Mouse (Mus musculus): ENCODE measurements around the gene Plekhn1. TPM values are rescaled to one million over a fixed set of nuclear protein-coding genes. Genes with fewer than 3 reads are reported as not detected.

Gene Plekhn1
- polyA plus RNA-seq (2015; fragmentation: Nextera tagmentation; extraction: Ambion mirVana) = 27.3 and 29.0 TPM in 2 replicates

- H3K4me2 ChIP-seq (replicated peaks) = peak within 1 kb of the TSS; percentile 85
- peaks cover 23% of the 10 kb centered on the region for H3K4me1 ChIP-seq
- under 1% methylated on average over 40 of the region's 48 CpGs for WGBS
- peaks cover 39% of the 10 kb centered on the region for H3K36me3 ChIP-seq
- no peaks in the 10 kb centered on the region for H3K27me3 ChIP-seq
- peak within 1 kb of the TSS; percentile 94 for H3K27ac ChIP-seq (replicated peaks)
- ATAC-seq (replicated peaks) = peak; percentile 64
- H3K4me3 ChIP-seq = peak within 1 kb of the TSS; percentile 76
- peak within 1 kb of the TSS; percentile 67 for H3K9ac ChIP-seq (replicated peaks)
- H3K9me3 ChIP-seq = no peaks in the 10 kb centered on the region
Observed at GRCm38 (mm10) chr4:156234701-156235213, at the start of gene Plekhn1. Gene Plekhn1 (minus strand): TSS chr4:156234857.

DNA sequence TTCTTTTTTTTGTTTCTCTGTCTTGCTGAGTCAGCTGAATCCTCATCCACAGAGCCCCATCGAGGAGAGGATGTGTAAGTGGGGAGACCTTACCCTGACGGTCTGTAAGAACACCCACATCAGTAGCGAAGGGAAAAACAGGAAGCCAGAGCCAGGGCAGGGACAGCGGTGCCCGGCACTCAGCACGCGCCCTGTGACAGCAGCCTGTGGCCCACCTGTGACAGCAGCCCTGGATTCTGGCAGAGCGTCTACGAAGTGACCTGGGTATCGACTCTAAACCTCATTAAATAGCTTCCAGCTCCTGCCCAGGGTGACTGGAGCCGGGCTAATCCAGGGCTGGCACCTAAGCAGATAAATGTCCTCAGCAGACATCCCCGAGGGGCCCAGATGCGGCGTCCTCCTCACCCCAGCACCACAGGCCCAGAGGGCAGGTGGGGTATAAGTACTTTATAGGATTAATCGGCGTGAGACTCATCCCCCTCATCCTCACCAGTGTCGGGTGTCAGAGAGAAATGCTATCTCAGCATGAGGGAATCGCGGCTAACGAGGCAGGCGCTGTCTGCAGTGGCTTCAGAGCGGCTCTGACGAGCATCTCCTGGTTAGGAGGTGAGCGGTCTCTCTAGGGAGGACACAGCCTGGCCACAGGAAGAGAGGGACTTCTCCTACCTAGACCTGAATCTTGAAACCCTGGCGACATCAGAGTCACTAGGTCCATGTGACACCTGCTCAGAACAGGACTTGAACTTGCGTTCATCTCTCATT, 20.6 kb upstream of the Plekhn1 start, which contains the start of gene Samd11:
Samd11 (minus strand) TSS at position 580 of the 762 bp plus-strand sequence.
- WGBS = 5% methylated on average over 26 of the region's 26 CpGs
- Histone ChIP-seq H3K4me2 (replicated peaks) (peak within 1 kb of the TSS; percentile 27), H3K9ac (replicated peaks) (no peak within 1 kb of the TSS), H3K4me3 (peak within 1 kb of the TSS; percentile 20), H3K9me3 (no peaks in the 10 kb centered on the region), H3K4me1 (peaks cover 9% of the 10 kb centered on the region), H3K27me3 (peaks cover 29% of the 10 kb centered on the region), H3K27ac (replicated peaks) (no peak within 1 kb of the TSS), H3K36me3 (no peaks in the 10 kb centered on the region)
- peak; percentile 33 for ATAC-seq (replicated peaks)

DNA sequence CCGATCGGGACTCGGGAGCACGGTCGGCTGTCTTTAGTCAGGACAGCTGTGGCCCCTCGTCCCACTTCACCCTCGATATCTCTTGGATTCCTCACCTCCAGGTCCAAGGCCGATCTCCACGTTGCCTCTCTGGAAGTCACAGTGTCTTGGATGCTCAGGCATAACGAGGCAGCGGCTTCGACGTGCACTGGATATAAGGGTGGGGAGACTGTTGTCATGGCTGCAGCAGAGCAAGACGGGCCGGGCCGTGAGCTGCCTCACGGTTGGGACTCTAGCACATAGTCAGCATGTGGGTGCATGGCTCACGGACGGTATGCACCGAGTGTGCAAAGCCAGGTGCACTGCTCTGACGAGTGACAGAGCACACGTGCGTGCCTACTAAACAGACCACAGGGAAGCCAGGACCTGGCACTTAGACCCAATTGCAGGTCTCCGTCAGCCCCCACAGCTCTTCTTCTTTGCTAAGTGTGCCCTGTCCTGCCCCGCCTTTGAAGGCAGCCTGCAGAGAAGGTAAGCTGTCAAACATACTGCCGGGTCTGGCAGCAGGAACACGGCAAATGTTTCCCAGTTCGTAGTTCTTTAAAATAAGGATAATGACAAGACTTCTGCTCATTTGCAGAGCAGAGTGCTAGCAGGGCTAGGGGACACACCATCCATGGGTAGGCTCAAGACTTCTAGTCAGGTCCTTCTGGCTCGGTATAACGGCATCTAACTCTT, 19.9 kb upstream of the Plekhn1 start:
- Histone ChIP-seq H3K4me2 (replicated peaks) (peak overlapping the region; percentile 27), H3K36me3 (no peaks in the 10 kb centered on the region), H3K9me3 (no peaks in the 10 kb centered on the region), H3K4me3 (peak overlapping the region; percentile 20), H3K9ac (replicated peaks) (no peak overlapping the region), H3K27ac (replicated peaks) (no peak overlapping the region), H3K27me3 (peaks cover 29% of the 10 kb centered on the region), H3K4me1 (peaks cover 9% of the 10 kb centered on the region)
- WGBS = 2% methylated on average over 30 of the region's 30 CpGs
- peak; percentile 82 for ATAC-seq (replicated peaks)

- Histone ChIP-seq H3K27me3 (peaks cover 29% of the 10 kb centered on the region), H3K36me3 (peaks cover 8% of the 10 kb centered on the region), H3K9me3 (no peaks in the 10 kb centered on the region), H3K4me3 (no peak overlapping the region), H3K27ac (replicated peaks) (no peak overlapping the region), H3K9ac (replicated peaks) (no peak overlapping the region), H3K4me1 (peaks cover 9% of the 10 kb centered on the region), H3K4me2 (replicated peaks) (no peak overlapping the region)
- ATAC-seq (replicated peaks) = no peak
- 50% methylated on average over 7 of the region's 7 CpGs for WGBS
Observed at GRCm38 (mm10) chr4:156253043-156253442, 18.4 kb upstream of the Plekhn1 start.

DNA sequence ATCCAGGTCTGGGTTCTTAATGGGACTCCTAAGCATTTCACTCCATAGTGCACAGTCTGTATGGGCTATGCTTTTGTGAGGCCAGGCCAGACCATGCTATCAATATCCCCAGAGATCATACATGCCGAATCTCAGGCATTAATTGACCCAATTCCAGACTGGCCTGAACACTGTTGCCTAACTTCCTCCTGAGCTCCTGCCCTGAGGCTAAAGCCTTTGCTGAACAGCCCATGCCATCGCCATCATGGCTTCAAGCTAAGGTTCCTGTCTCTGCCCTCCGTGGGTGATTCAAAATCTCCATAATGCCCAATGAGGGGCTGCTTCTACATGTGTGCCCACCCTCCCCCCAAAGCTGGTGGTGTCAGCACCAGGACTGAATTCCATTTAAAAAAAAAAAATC, 18.0 kb upstream of the Plekhn1 start:
- H3K9ac ChIP-seq (replicated peaks) = no peak overlapping the region

DNA sequence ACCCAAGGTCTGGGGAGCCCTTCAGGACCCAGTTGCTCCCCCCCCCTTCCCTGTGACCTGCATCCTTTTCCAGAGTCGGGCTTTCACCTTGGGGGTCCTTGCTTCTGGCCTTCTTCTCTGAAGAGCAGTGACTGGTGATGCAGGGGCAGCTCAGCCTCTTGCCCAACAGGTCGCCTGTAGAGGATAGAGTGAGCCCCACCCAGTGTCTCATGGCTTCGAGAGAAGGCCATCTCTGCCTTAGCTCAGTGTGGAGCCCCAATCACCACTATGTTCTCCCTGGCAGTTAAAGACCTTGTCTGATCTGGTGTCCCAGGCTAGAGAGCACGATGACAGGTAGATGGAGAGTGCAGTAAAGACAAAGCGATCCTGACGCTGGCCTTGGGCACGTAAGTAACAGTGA, 17.5 kb upstream of the Plekhn1 start:
- Histone ChIP-seq H3K9ac (replicated peaks) (no peak overlapping the region), H3K4me1 (peaks cover 9% of the 10 kb centered on the region), H3K4me3 (no peak overlapping the region), H3K9me3 (no peaks in the 10 kb centered on the region), H3K36me3 (peaks cover 17% of the 10 kb centered on the region), H3K27ac (replicated peaks) (no peak overlapping the region), H3K27me3 (peaks cover 29% of the 10 kb centered on the region), H3K4me2 (replicated peaks) (no peak overlapping the region)
- ATAC-seq (replicated peaks) = no peak
- 36% methylated on average over 7 of the region's 7 CpGs for WGBS

More for the DNA sequence above, 18.0 kb upstream of the Plekhn1 start:
- Histone ChIP-seq H3K4me2 (replicated peaks) (no peak overlapping the region), H3K4me3 (no peak overlapping the region), H3K36me3 (peaks cover 12% of the 10 kb centered on the region), H3K9me3 (no peaks in the 10 kb centered on the region), H3K27me3 (peaks cover 29% of the 10 kb centered on the region), H3K4me1 (peaks cover 9% of the 10 kb centered on the region), H3K27ac (replicated peaks) (no peak overlapping the region)
- no peak for ATAC-seq (replicated peaks)
- 43% methylated on average over 3 of the region's 3 CpGs for WGBS

DNA sequence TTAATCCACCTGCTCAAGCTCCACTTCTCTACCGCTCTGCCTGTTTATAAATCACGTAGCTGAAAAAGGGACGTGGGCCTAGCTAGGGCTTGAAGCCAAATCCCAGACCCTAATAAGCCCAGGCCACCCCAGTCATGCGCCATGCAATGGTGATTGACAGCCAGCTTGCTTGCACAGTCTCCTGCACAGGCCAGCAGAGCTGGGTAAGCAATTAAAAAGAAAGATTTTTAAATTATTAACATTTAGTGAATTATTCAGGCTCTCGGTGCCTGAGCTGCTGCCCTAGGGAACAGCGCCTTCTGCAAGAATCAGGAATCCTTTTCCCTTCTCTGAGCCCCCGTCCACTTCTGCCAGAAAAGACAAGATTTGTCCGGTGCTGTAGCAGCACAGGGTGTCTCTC, 16.4 kb upstream of the Plekhn1 start:
- ATAC-seq (replicated peaks) = no peak
- 62% methylated on average over 8 of the region's 8 CpGs for WGBS
- Histone ChIP-seq H3K4me1 (peaks cover 9% of the 10 kb centered on the region), H3K4me2 (replicated peaks) (no peak overlapping the region), H3K27me3 (peaks cover 29% of the 10 kb centered on the region), H3K27ac (replicated peaks) (no peak overlapping the region), H3K36me3 (peaks cover 27% of the 10 kb centered on the region), H3K9me3 (no peaks in the 10 kb centered on the region), H3K4me3 (no peak overlapping the region), H3K9ac (replicated peaks) (no peak overlapping the region)

GRCm38 (mm10) chr4:156249567-156249966, 14.9 kb upstream of the Plekhn1 start:
- Histone ChIP-seq H3K9me3 (no peaks in the 10 kb centered on the region), H3K4me1 (0 out of 2 replicates have a peak, but pooled peaks cover under 1% of the 10 kb centered on the region), H3K9ac (replicated peaks) (no peak overlapping the region), H3K27ac (replicated peaks) (no peak overlapping the region), H3K4me2 (replicated peaks) (no peak overlapping the region), H3K36me3 (peaks cover 40% of the 10 kb centered on the region), H3K4me3 (no peak overlapping the region), H3K27me3 (peaks cover 17% of the 10 kb centered on the region; the same call in 1 of the 2 replicates)
- WGBS = 75% methylated on average over 11 of the region's 11 CpGs
- no peak for ATAC-seq (replicated peaks)

DNA sequence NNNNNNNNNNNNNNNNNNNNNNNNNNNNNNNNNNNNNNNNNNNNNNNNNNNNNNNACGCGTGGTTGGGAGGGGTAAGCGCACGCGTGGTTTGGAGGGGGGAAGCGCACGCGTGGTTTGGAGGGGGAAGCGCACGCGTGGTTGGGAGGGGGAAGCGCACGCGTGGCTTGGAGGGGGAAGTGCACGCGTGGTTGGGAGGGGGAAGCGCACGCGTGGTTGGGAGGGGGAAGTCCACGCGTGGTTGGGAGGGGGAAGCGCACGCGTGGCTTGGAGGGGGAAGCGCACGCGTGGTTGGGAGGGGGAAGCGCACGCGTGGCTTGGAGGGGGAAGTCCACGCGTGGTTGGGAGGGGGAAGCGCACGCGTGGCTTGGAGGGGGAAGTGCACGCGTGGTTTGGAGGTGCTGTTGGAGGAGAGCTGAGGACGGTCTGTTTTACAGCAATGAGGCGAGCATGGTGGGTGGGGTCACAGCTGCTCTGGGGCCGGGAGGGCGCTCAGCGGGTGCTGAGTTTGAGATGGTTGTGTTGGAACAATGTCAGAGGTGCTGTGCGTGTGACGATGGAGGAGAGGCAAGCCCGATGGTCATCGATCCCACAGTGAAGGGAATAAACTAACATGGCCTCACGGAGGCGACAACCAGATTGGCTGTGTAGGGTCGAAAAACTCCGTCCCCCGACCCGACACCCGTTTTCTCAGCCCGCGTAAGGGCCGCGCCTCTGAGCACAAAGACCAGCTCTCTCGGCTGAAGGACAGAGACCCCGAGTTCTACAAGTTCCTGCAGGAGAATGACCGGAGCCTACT, 2.2 kb upstream of the Plekhn1 start:
- H3K9ac ChIP-seq (replicated peaks) = no peak overlapping the region
- no peaks in the 10 kb centered on the region for H3K27me3 ChIP-seq
- peak overlapping the region; percentile 76 for H3K4me3 ChIP-seq
- H3K4me2 ChIP-seq (replicated peaks) = peak overlapping the region; percentile 85
- WGBS = 19% methylated on average over 58 of the region's 60 CpGs
- H3K9me3 ChIP-seq = no peaks in the 10 kb centered on the region
- no peak overlapping the region for H3K27ac ChIP-seq (replicated peaks)
- peaks cover 39% of the 10 kb centered on the region for H3K36me3 ChIP-seq
- no peak for ATAC-seq (replicated peaks)
- peaks cover 23% of the 10 kb centered on the region for H3K4me1 ChIP-seq

DNA sequence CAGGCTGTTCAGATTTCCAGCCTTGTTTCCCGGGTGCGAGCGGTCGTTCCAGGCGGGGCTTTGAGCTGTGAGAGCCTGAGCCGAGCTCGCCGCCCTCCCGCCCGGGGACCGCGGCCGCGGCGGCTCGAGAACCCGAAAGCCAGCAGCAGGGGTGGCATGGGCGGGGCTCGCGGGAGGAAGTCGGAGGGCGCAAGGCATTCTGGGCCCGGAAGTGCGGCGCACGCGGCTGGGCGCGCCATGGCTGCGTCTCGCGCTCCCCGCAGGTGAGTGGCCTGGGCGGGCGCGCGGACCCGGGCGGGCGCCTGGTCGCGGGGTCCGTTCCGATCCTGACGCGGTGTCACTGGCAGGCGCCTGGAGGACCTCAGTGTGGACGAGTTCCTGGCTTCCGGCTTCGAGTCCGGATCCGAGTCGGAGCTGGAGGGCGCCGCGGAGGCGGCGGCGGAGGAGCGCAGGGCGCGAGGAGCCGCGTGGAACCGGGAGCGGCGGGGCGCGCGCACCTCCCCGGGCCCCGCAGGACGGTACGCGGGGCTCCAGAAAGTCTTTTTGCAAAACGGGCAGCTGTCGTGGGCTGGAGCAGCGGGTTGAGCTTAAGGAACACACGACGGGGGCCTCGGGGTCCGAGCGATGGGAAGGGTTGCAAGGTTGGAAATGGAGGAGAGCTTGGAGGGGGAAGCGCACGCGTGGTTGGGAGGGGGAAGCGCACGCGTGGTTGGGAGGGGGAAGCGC, 1.3 kb upstream of the Plekhn1 start, which contains the start of gene Noc2l:
Noc2l (plus strand) TSS at position 203 of the 726 bp plus-strand sequence.
- peak; percentile 87 for ATAC-seq (replicated peaks)
- 1% methylated on average over 81 of the region's 90 CpGs for WGBS
- no peaks in the 10 kb centered on the region for H3K9me3 ChIP-seq
- peak within 1 kb of the TSS; percentile 94 for H3K27ac ChIP-seq (replicated peaks)
- peaks cover 39% of the 10 kb centered on the region for H3K36me3 ChIP-seq
- peaks cover 23% of the 10 kb centered on the region for H3K4me1 ChIP-seq
- peak within 1 kb of the TSS; percentile 85 for H3K4me2 ChIP-seq (replicated peaks)
- peak within 1 kb of the TSS; percentile 67 for H3K9ac ChIP-seq (replicated peaks)
- peak within 1 kb of the TSS; percentile 76 for H3K4me3 ChIP-seq
- H3K27me3 ChIP-seq = no peaks in the 10 kb centered on the region

DNA sequence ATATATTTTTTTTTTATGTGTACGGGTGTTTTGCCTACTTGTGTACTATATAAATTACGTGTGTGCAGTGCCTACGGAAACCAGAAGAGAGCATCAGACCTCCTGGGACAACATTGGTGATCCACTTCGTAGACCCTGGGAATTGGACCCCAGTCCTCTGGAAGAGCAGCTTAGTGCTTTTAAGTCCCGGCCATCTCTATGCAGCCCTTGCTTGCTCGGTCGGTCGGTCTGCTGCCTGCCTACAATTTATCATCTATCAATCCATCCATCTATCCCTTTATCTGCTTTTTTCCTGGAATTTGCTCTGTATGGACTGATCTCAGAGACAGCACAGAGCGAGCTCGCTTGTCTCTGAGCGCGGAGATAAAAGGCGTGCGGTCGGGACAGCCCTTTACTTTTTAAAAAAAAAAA, 708 bp upstream of the Plekhn1 start:
- peak; percentile 54 for ATAC-seq (replicated peaks)
- under 1% methylated on average over 15 of the region's 15 CpGs for WGBS

More for the DNA sequence above, 708 bp upstream of the Plekhn1 start:
- H3K4me1 ChIP-seq = peaks cover 23% of the 10 kb centered on the region
- H3K27ac ChIP-seq (replicated peaks) = peak overlapping the region; percentile 94
- no peaks in the 10 kb centered on the region for H3K27me3 ChIP-seq
- peak overlapping the region; percentile 59 for H3K9ac ChIP-seq (replicated peaks)
- no peaks in the 10 kb centered on the region for H3K9me3 ChIP-seq
- H3K4me2 ChIP-seq (replicated peaks) = peak overlapping the region; percentile 85
- peak overlapping the region; percentile 76 for H3K4me3 ChIP-seq
- peaks cover 39% of the 10 kb centered on the region for H3K36me3 ChIP-seq

Measured in forebrain, embryonic 15.5 days (tissue).